Mouse (Mus musculus) CH12.LX (cell line): Measurements from ENCODE around the gene Spg20. TPM values are rescaled to one million over a fixed set of nuclear protein-coding genes. Genes with fewer than 3 reads are reported as not detected.
A peak's percentile ranks its signal among the peaks of the same experiment; 100 is the strongest.

Experiments
- DNase-seq: peaks from one replicate; pipeline ENCODE4 v3.0.0-alpha.2; 2013; ENCODE audit errors: extremely low read depth
- H3K27ac ChIP-seq: 2 replicates; pipeline ENCODE4 v1.5.1; 2012; ENCODE audit warnings: low read depth, mild to moderate bottlenecking, control low read depth, moderate library complexity; ENCODE audit not compliant: insufficient read depth
- H3K27me3 ChIP-seq: replicated peaks from 2 replicates; pipeline ENCODE3; 2012; ENCODE audit warnings: inconsistent platforms
- H3K36me3 ChIP-seq, 2 experiments: replicated peaks in 1 of 2; 2 replicates each; pipeline versions ENCODE3 to v1.6.1; 2012; ENCODE audit warnings: inconsistent platforms in 1 of 2, low read length in 1 of 2, mild to moderate bottlenecking in 1 of 2, mixed read lengths in 1 of 2, moderate library complexity in 1 of 2; ENCODE audit not compliant: control insufficient read depth in 1 of 2, insufficient read depth in 1 of 2
- H3K4me1 ChIP-seq, 2 experiments: 2 replicates each; pipeline ENCODE4 v1.6.1; 2012; ENCODE audit warnings: inconsistent platforms in 1 of 2, moderate library complexity in 1 of 2; ENCODE audit not compliant: insufficient read depth in 2 of 2, control insufficient read depth in 1 of 2
- H3K4me2 ChIP-seq: 2 replicates; pipeline ENCODE4 v1.6.1; 2012; ENCODE audit warnings: low read depth, mild to moderate bottlenecking, control low read depth; ENCODE audit not compliant: poor library complexity, insufficient read depth, severe bottlenecking
- H3K4me3 ChIP-seq, 3 experiments: fragments of 150-350 bp in 1 of 3; sonication (generic) in 1 of 3; replicated peaks in 1 of 3; 2 replicates each; pipeline versions ENCODE3 to v1.5.1; 2011 to 2012; ENCODE audit warnings: low read depth in 2 of 3, low read length in 2 of 3, mild to moderate bottlenecking in 2 of 3, moderate library complexity in 2 of 3, control low read depth in 1 of 3, improper control_type of control experiment in 1 of 3, inconsistent platforms in 1 of 3, mixed read lengths in 1 of 3; ENCODE audit not compliant: poor library complexity in 1 of 3
- H3K79me2 ChIP-seq: replicated peaks from 2 replicates; pipeline ENCODE4 v1.6.1; 2012; ENCODE audit warnings: mild to moderate bottlenecking, moderate library complexity; ENCODE audit not compliant: control insufficient read depth, poor library complexity, insufficient read depth, severe bottlenecking; ENCODE audit errors: extremely low read depth
- H3K9ac ChIP-seq: 2 replicates; pipeline ENCODE4 v1.6.1; 2012; ENCODE audit warnings: low read depth, mild to moderate bottlenecking, control low read depth, moderate library complexity; ENCODE audit not compliant: insufficient read depth
- H3K9me3 ChIP-seq: replicated peaks from 2 replicates; pipeline ENCODE3; 2012; ENCODE audit warnings: low read length, inconsistent platforms, mixed read lengths
- BHLHE40 ChIP-seq: IDR thresholded peaks from 2 replicates; pipeline ENCODE4 v1.6.1; 2011; ENCODE audit warnings: mild to moderate bottlenecking, low read depth, low read length, improper control_type of control experiment
- CHD1 ChIP-seq: IDR thresholded peaks from 2 replicates; pipeline ENCODE4 v1.6.1; 2012; ENCODE audit warnings: low read depth, low read length, improper control_type of control experiment, inconsistent platforms
- CTCF ChIP-seq, 2 experiments: IDR thresholded peaks in 1 of 2; conservative IDR thresholded peaks in 1 of 2; 2 replicates each; pipeline ENCODE4 v1.5.1; 2011 to 2012; ENCODE audit warnings: low read depth in 2 of 2, low read length in 2 of 2, improper control_type of control experiment in 1 of 2, inconsistent platforms in 1 of 2, mild to moderate bottlenecking in 1 of 2, moderate library complexity in 1 of 2
- E2F4 ChIP-seq: IDR thresholded peaks from 2 replicates; pipeline ENCODE4 v1.6.1; 2011; ENCODE audit warnings: low read depth, low read length, improper control_type of control experiment; ENCODE audit not compliant: insufficient replicate concordance
- HCFC1 ChIP-seq: IDR thresholded peaks from 2 replicates; pipeline ENCODE4 v1.6.1; 2012; ENCODE audit warnings: low read depth, mild to moderate bottlenecking, inconsistent platforms, low read length, improper control_type of control experiment
- IRF4 ChIP-seq: IDR thresholded peaks from 2 replicates; pipeline ENCODE4 v1.6.1; 2014; ENCODE audit warnings: low read depth, mild to moderate bottlenecking, inconsistent platforms, low read length, improper control_type of control experiment
- JUN ChIP-seq: IDR thresholded peaks from 2 replicates; pipeline ENCODE4 v1.6.1; 2011; ENCODE audit warnings: low read depth, mild to moderate bottlenecking, low read length, improper control_type of control experiment, moderate library complexity; ENCODE audit not compliant: insufficient read depth
- KAT2A ChIP-seq: IDR thresholded peaks from 2 replicates; pipeline ENCODE4 v1.6.1; 2012; ENCODE audit warnings: low read length, improper control_type of control experiment, inconsistent platforms; ENCODE audit not compliant: insufficient replicate concordance
- MAX ChIP-seq: IDR thresholded peaks from 2 replicates; pipeline ENCODE4 v1.6.1; 2011; ENCODE audit warnings: low read length, improper control_type of control experiment
- MXI1 ChIP-seq: IDR thresholded peaks from 2 replicates; pipeline ENCODE4 v1.6.1; 2011; ENCODE audit warnings: mild to moderate bottlenecking, low read depth, low read length, improper control_type of control experiment
- MYC ChIP-seq: IDR thresholded peaks from 2 replicates; pipeline ENCODE4 v1.6.1; 2011; ENCODE audit warnings: low read depth, mild to moderate bottlenecking, improper control_type of control experiment, low read length
- PAX5 ChIP-seq: IDR thresholded peaks from 2 replicates; pipeline ENCODE4 v1.6.1; 2012; ENCODE audit warnings: low read length, inconsistent platforms, mixed read lengths
- POLR2A ChIP-seq: IDR thresholded peaks from 2 replicates; pipeline ENCODE4 v1.6.1; 2011; ENCODE audit warnings: low read depth, mild to moderate bottlenecking, improper control_type of control experiment, low read length
- POLR2AphosphoS2 ChIP-seq: IDR thresholded peaks from 2 replicates; pipeline ENCODE4 v1.6.1; 2011; ENCODE audit warnings: low read depth, low read length, improper control_type of control experiment
- RAD21 ChIP-seq: IDR thresholded peaks from 2 replicates; pipeline ENCODE4 v1.6.1; 2011; ENCODE audit warnings: low read depth, mild to moderate bottlenecking, low read length, improper control_type of control experiment, moderate library complexity
- SIN3A ChIP-seq: IDR thresholded peaks from 2 replicates; pipeline ENCODE4 v1.6.1; 2012; ENCODE audit warnings: low read length, improper control_type of control experiment, inconsistent platforms
- TBP ChIP-seq: conservative IDR thresholded peaks from 2 replicates; pipeline ENCODE4 v1.6.1; 2011; ENCODE audit warnings: low read depth, low read length, improper control_type of control experiment
- USF1 ChIP-seq: IDR thresholded peaks from 2 replicates; pipeline ENCODE4 v1.6.1; 2014; ENCODE audit warnings: low read depth, mild to moderate bottlenecking, inconsistent platforms, low read length, improper control_type of control experiment
- ZMIZ1 ChIP-seq: IDR thresholded peaks from 2 replicates; pipeline ENCODE4 v1.6.1; 2012; ENCODE audit warnings: low read depth, mild to moderate bottlenecking, inconsistent platforms, low read length, improper control_type of control experiment
- ZNF384 ChIP-seq: IDR thresholded peaks from 2 replicates; pipeline ENCODE4 v1.6.1; 2012; ENCODE audit warnings: low read depth, low read length, improper control_type of control experiment, inconsistent platforms
- dilution Hi-C: fragments of 300-500 bp; cut with MboI; formaldehyde crosslinking; loops from 2 replicates; pipeline ENCODE4 v1.14.3; 2020; ENCODE audit warnings: low sequenced_read_pairs; ENCODE audit not compliant: extremely low pct_unique_long_range_greater_than_20kb, extremely low pct_ligation_motif_present
- in situ Hi-C: fragments of 300-500 bp; cut with MboI; formaldehyde crosslinking; loops from 3 replicates; pipeline ENCODE4 v1.14.3; 2019; ENCODE audit warnings: low sequenced_read_pairs, low pct_ligation_motif_present, low pct_unique_long_range_greater_than_20kb, mixed read lengths
- polyA plus RNA-seq: library from polyadenylated mRNA; unstranded; fragments of >175 nt; gene quantifications from 2 replicates; pipeline ENCODE4 v1.2.1, GENCODE M21; 2012; ENCODE audit warnings: low read depth; ENCODE audit not compliant: insufficient read length
- total RNA-seq, 2 experiments: library from RNA; depleted of rRNA; stranded (reverse); fragments of 300-350 nt in 1 of 2; fragments of >200 nt in 1 of 2; gene quantifications; 2 replicates each; pipeline ENCODE4 v1.2.3; 2012 to 2014

Spg20 gene
- total and polyA plus RNA-seq, 3 experiments, result 31.5 to 43.0 (median 38.2) TPM

GRCm38 (mm10) chr3:55086948-55087347 is 25.0 kb upstream of the Spg20 start:
- dilution Hi-C loops, result no loop called here
- H3K4me1 ChIP-seq, result no peaks in the 10 kb centered on the region
- no peak overlapping the region for H3K27ac ChIP-seq
- in situ Hi-C loops, result no loop called here
- no peak for DNase-seq
- H3K4me2 ChIP-seq, result no peak overlapping the region
- H3K36me3 ChIP-seq, result no peaks in the 10 kb centered on the region
- H3K4me3 ChIP-seq, result no peak overlapping the region
- H3K9ac ChIP-seq, result no peak overlapping the region
- TF ChIP-seq ZMIZ1 (no peak), JUN (no peak), KAT2A (no peak), HCFC1 (no peak), TBP (no peak), PAX5 (no peak), POLR2A (no peak), POLR2AphosphoS2 (no peak), SIN3A (no peak), IRF4 (no peak), MXI1 (no peak), BHLHE40 (no peak), USF1 (no peak), E2F4 (no peak), MAX (no peak)
- H3K27me3 ChIP-seq, result no peaks in the 10 kb centered on the region
- H3K79me2 ChIP-seq, result no peaks in the 10 kb centered on the region
- H3K9me3 ChIP-seq, result no peaks in the 10 kb centered on the region

GRCm38 (mm10) chr3:55087360-55087759 is 24.5 kb upstream of the Spg20 start:
- in situ Hi-C loops, result no loop called here
- Histone ChIP-seq H3K27ac (no peak overlapping the region), H3K27me3 (no peaks in the 10 kb centered on the region), H3K36me3 (no peaks in the 10 kb centered on the region), H3K4me3 (no peak overlapping the region), H3K4me2 (no peak overlapping the region), H3K79me2 (no peaks in the 10 kb centered on the region), H3K4me1 (no peaks in the 10 kb centered on the region), H3K9me3 (no peaks in the 10 kb centered on the region), H3K9ac (no peak overlapping the region)
- dilution Hi-C loops, result no loop called here
- no peak for DNase-seq
- no peak for TF ChIP-seq PAX5
- TF ChIP-seq CTCF (conservative IDR thresholded peaks at IDR 0.05 in 1 of 2, IDR thresholded peaks at IDR 0.05 in 1 of 2; ENCODE audit: low read depth in 2 of 2, low read length in 2 of 2), result peak in 1 of 2 experiments; percentile 60; a peak in 2 of 4 replicates
- TF ChIP-seq RAD21, result peak; percentile 46

GRCm38 (mm10) chr3:55088359-55088758 is 23.5 kb upstream of the Spg20 start:
- Histone ChIP-seq H3K27ac (no peak overlapping the region), H3K36me3 (no peaks in the 10 kb centered on the region), H3K27me3 (no peaks in the 10 kb centered on the region), H3K4me1 (no peaks in the 10 kb centered on the region), H3K79me2 (no peaks in the 10 kb centered on the region), H3K9me3 (no peaks in the 10 kb centered on the region), H3K4me3 (no peak overlapping the region), H3K9ac (no peak overlapping the region), H3K4me2 (no peak overlapping the region)
- no peak for DNase-seq
- in situ Hi-C loops, result no loop called here
- dilution Hi-C loops, result no loop called here
- TF ChIP-seq CHD1 (no peak), BHLHE40 (no peak), MYC (no peak), ZNF384 (no peak)
- TF ChIP-seq, all 38 proteins: peak for 0
